Mouse (Mus musculus) testis, adult 2 months (tissue): Measurements from ENCODE around the gene Hook2. TPM values are rescaled to one million over a fixed set of nuclear protein-coding genes. Genes with fewer than 3 reads are reported as not detected.

Experiments used
- H3K27ac ChIP-seq: fragments of 200-500 bp; 2 replicates; pipeline ENCODE4 v1.5.1; 2012; ENCODE audit warnings: low read depth, low read length; ENCODE audit not compliant: control insufficient read depth, insufficient read depth
- H3K27me3 ChIP-seq: fragments of 200-500 bp; 2 replicates; pipeline ENCODE4 v1.6.1; 2012; ENCODE audit warnings: mild to moderate bottlenecking, low read length, moderate library complexity; ENCODE audit not compliant: control insufficient read depth, insufficient read depth
- H3K36me3 ChIP-seq: fragments of 200-500 bp; 2 replicates; pipeline ENCODE4 v1.6.1; 2012; ENCODE audit warnings: mild to moderate bottlenecking, low read length; ENCODE audit not compliant: control insufficient read depth, insufficient read depth
- H3K4me1 ChIP-seq: fragments of 200-500 bp; 2 replicates; pipeline ENCODE4 v1.6.1; 2012; ENCODE audit warnings: low read length; ENCODE audit not compliant: control insufficient read depth, insufficient read depth
- H3K4me3 ChIP-seq: fragments of 200-500 bp; 2 replicates; pipeline ENCODE4 v1.5.1; 2012; ENCODE audit warnings: low read depth, mild to moderate bottlenecking, low read length, moderate library complexity, mixed read lengths; ENCODE audit not compliant: control insufficient read depth
- CTCF ChIP-seq: fragments of 200-500 bp; IDR thresholded peaks from 2 replicates; pipeline ENCODE4 v1.5.1; 2012; ENCODE audit warnings: low read depth, mild to moderate bottlenecking, inconsistent platforms, low read length, moderate library complexity; ENCODE audit not compliant: control insufficient read depth, insufficient read depth, insufficient replicate concordance
- POLR2A ChIP-seq: fragments of 200-500 bp; IDR thresholded peaks from 2 replicates; pipeline ENCODE4 v1.6.1; 2012; ENCODE audit warnings: low read depth, mild to moderate bottlenecking, inconsistent platforms, low read length, moderate library complexity; ENCODE audit not compliant: control insufficient read depth
- polyA plus RNA-seq: library from polyadenylated mRNA; depleted of rRNA; stranded (reverse); fragments of >200 nt; gene quantifications from 2 replicates; pipeline ENCODE4 v1.2.3, GENCODE M21; 2012

Hook2 gene
- polyA plus RNA-seq, 1 experiment, result 55.4 TPM

DNA sequence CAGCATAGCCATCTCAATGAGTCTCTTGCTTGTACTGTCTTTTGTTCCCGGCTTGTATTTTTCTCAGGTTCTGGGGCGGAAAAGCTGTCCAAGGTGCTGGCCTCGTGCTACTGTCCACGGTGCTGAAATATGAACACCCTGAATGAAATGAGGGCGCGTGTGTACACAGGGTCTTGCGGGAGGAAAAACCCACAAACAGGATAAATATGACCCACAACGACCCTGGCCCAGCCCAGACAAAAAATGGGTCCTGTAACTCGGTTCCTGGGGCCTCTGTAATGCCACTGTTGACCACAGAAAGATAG lies 43.2 kb upstream of the Hook2 start:
- H3K36me3 ChIP-seq, result no peaks in the 10 kb centered on the region
- no peak overlapping the region for H3K4me3 ChIP-seq
- H3K4me1 ChIP-seq, result peaks cover 24% of the 10 kb centered on the region
- TF ChIP-seq CTCF (no peak), POLR2A (0 out of 2 replicates have a peak, but pooled peaks have one; percentile 9)
- H3K27me3 ChIP-seq, result peaks cover 2% of the 10 kb centered on the region; the same call in 1 of the 2 replicates
- no peak overlapping the region for H3K27ac ChIP-seq

DNA sequence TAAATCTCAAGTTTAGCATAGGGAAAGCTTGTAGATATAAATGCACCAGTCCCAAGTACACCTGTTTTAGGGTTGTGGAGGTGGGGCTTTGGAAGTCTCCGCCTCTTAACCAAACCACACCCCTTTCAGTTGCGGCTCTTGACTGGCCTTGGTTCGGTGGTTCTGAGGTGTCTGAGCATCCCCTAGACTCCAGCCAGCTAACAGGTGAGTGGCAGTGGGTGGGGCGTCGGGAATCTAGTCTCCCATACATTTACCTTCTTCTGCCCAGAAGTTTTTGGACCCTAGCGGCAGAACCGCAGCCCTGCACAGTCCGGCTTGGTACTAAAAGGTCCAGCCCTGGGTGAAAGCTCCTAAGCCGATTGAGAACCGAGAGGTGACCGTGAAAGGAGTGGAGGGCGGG lies 40.6 kb upstream of the Hook2 start:
- Histone ChIP-seq H3K4me1 (peaks cover 17% of the 10 kb centered on the region), H3K4me3 (no peak overlapping the region), H3K27me3 (no peaks in the 10 kb centered on the region; the same call in 1 of the 2 replicates), H3K36me3 (no peaks in the 10 kb centered on the region), H3K27ac (no peak overlapping the region)
- TF ChIP-seq CTCF, result no peak
- no peak for TF ChIP-seq POLR2A

DNA sequence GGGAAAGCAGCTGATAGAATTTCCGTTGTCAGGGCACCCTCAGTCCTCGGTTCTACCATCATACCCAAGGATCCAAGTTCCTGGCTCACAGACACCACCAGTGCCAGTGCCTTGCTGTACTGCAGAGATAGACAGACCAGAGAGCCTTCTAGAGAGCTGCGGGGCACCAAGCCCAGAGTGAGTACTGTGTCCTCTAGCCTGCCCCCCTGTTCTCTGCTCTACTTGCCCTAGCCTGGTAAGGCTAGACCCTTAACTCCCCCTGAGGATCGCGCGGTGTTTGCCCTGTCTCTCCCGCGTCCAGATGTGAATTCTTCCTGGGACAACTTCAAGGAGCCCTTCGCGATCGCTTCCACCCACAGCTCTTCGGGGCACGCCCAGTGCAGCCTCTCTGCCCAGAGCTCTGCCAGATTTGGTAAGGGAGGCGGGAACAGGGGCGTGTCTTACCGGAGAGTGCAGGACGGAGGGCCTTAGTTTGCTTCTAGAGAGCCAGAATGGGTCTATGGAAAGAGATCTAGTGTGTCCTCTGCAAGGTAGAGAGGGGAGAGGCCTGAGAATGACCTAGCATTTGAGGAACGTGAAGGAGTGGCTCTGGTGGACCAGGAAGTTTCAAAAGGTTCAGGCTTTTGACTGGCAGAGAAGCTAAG lies 37.7 kb upstream of the Hook2 start:
- Histone ChIP-seq H3K36me3 (no peaks in the 10 kb centered on the region), H3K27ac (no peak overlapping the region), H3K4me3 (no peak overlapping the region), H3K27me3 (no peaks in the 10 kb centered on the region), H3K4me1 (peaks cover 6% of the 10 kb centered on the region)
- no peak for TF ChIP-seq CTCF
- TF ChIP-seq POLR2A, result no peak

DNA sequence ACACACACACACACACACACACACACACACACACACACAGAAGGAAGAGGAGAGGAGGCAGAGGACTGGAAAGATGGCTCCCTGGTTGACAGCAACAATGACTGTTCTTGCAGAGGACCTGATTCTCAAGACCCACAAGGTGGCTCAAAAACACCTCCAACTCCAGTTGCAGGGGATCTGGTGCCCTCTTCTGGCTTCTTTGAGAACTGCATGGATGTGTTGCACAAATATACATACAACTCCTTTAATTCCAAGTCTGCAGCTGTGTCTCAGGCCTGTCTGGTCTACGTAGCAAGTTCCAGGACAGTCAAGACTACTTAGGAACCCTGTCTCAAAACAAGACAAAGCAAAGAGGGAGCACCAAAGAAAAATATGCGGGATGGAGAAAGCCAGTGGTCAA lies 33.6 kb upstream of the Hook2 start:
- TF ChIP-seq CTCF (peak; percentile 19; the same call in 1 of the 2 replicates), POLR2A (no peak)
- no peaks in the 10 kb centered on the region for H3K27me3 ChIP-seq
- H3K36me3 ChIP-seq, result no peaks in the 10 kb centered on the region; the same call in 1 of the 2 replicates
- no peak overlapping the region for H3K4me3 ChIP-seq
- H3K4me1 ChIP-seq, result peaks cover 6% of the 10 kb centered on the region
- H3K27ac ChIP-seq, result no peak overlapping the region

DNA sequence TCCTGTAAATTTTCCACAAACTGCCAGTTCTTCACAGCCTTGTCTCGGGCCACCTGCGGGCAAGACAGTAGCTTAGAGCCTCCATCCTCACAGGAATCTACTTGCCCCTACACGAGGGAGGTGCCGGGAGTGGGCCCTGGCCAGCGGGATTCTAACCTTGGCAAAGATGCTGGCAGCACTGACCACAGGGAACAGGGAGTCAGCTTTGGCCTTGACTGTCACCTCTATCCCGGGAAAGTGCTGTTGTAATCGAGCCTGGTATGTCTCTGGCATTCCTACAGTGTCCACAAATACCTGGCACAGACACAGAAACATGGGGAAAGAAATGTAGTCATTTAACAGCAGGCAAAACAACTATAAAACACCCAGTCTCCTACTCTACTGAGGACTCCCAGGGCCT lies 30.6 kb upstream of the Hook2 start:
- Histone ChIP-seq H3K4me1 (no peaks in the 10 kb centered on the region; the same call in 1 of the 2 replicates), H3K27me3 (no peaks in the 10 kb centered on the region), H3K27ac (no peak overlapping the region), H3K4me3 (no peak overlapping the region), H3K36me3 (peaks cover 2% of the 10 kb centered on the region; the same call in 1 of the 2 replicates)
- no peak for TF ChIP-seq POLR2A
- no peak for TF ChIP-seq CTCF

DNA sequence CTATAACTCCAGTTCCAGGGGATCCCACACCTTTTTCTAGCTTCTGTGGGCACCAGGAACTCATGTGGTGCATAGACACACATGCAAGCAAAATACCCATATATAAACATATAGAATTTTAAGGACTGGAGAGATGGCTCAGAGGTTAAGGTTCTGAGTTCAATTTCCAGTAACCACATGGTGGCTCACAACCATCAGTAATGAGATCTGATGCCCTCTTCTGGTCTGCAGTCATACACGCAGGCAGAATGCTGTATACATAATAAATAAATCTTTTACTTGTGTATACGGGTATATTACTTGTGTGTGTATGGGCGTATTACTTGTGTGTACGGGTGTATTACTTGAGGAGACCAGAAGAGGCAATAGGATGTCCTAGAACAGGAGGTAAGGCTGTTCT lies 26.5 kb upstream of the Hook2 start:
- Histone ChIP-seq H3K4me1 (peaks cover 26% of the 10 kb centered on the region), H3K4me3 (no peak overlapping the region), H3K36me3 (peaks cover 2% of the 10 kb centered on the region; the same call in 1 of the 2 replicates), H3K27me3 (no peaks in the 10 kb centered on the region), H3K27ac (no peak overlapping the region)
- TF ChIP-seq CTCF (no peak), POLR2A (no peak)

DNA sequence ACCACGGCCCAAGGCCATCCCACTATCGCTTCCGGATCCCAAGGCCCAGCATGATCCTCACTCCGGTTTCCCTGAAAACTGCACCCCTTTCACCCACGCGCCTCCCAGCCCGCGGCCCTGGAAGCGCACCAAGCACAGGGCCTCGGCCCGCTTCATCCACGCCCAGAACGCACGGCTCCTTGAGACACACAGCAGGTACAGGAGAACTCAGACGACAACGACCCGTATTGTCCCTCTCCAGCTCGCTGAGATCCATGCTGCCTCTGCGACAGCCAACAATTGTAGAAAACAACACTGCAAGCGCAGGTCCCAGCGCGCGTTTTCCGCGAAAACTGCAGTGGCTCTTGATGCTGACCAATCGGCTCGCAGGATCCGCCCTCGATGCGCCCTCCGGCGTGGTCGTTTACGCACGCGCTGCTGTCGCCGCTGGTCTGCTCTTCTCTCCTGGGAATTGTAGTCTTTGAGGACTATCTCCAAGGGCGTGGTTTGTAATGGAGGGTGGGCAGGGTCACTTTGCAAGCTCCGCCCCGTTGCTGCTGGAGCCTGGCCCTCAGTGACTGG lies 24.6 kb upstream of the Hook2 start:
- Histone ChIP-seq H3K27ac (peak overlapping the region; percentile 32), H3K36me3 (peaks cover 2% of the 10 kb centered on the region; the same call in 1 of the 2 replicates), H3K4me3 (peak overlapping the region; percentile 92), H3K27me3 (no peaks in the 10 kb centered on the region), H3K4me1 (peaks cover 38% of the 10 kb centered on the region)
- peak; percentile 65 for TF ChIP-seq POLR2A
- no peak for TF ChIP-seq CTCF

DNA sequence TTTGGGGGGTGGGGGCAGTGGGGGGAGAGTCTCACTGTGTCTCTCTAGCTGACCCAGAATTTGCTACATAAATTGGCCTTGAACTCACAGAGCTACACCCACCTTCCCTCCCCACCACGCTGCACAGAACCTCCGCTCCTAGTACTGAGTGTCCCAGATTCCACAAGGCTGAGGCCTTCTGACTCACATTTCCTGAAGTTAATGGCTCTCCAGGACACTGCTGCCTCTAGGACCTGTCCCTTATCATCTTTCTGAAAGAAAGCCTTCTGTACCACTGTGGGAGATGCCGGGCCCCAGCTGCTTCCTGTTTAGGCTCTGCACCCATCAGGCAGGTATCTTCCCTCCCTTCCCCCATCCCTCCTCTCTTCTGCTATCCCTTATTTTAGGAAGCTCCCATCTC lies 23.8 kb upstream of the Hook2 start:
- Histone ChIP-seq H3K36me3 (peaks cover 2% of the 10 kb centered on the region; the same call in 1 of the 2 replicates), H3K27me3 (no peaks in the 10 kb centered on the region), H3K4me3 (peak overlapping the region; percentile 92), H3K4me1 (peaks cover 38% of the 10 kb centered on the region), H3K27ac (peak overlapping the region; percentile 79)
- TF ChIP-seq CTCF, result no peak
- no peak for TF ChIP-seq POLR2A
